Mouse (Mus musculus) liver, postnatal 0 days (tissue): ENCODE measurements around the gene Ppp1r21. TPM values are rescaled to one million over a fixed set of nuclear protein-coding genes. Genes with fewer than 3 reads are reported as not detected.

ENCODE experiments used
- ATAC-seq: fragments of 200-750 bp; cut with Nextera tagmentation; 2 replicates; pipeline ENCODE4 v1.8.0; 2017; ENCODE audit warnings: mild to moderate bottlenecking, moderate library complexity
- DNase-seq: peaks from one replicate; pipeline ENCODE4 v3.0.0-alpha.2; 2016
- H3K27ac ChIP-seq: fragments of 300-500 bp; sonication (generic); 2 replicates; pipeline ENCODE4 v1.5.1; 2014; ENCODE audit warnings: antibody characterized with exemption, moderate library complexity, mild to moderate bottlenecking, low read depth
- H3K27me3 ChIP-seq: fragments of 300-500 bp; sonication (generic); 2 replicates; pipeline ENCODE4 v1.6.1; 2014; ENCODE audit warnings: low read length, control low read depth, mixed read lengths; ENCODE audit not compliant: insufficient read depth
- H3K36me3 ChIP-seq: fragments of 300-500 bp; sonication (generic); replicated peaks from 2 replicates; pipeline ENCODE4 v1.6.1; 2014; ENCODE audit warnings: mild to moderate bottlenecking, control low read depth, low read length, moderate library complexity, mixed read lengths; ENCODE audit not compliant: insufficient read depth
- H3K4me1 ChIP-seq: fragments of 300-500 bp; sonication (generic); 2 replicates; pipeline ENCODE4 v1.6.1; 2014; ENCODE audit warnings: antibody characterized with exemption, mild to moderate bottlenecking, control low read depth; ENCODE audit not compliant: insufficient read depth
- H3K4me2 ChIP-seq: fragments of 300-500 bp; sonication (generic); 2 replicates; pipeline ENCODE4 v1.6.1; 2014; ENCODE audit warnings: low read depth, mild to moderate bottlenecking, low read length, moderate library complexity, mixed read lengths
- H3K4me3 ChIP-seq: fragments of 300-500 bp; sonication (generic); 2 replicates; pipeline ENCODE4 v1.5.1; 2014; ENCODE audit warnings: low read depth, low read length
- H3K9ac ChIP-seq: fragments of 300-500 bp; sonication (generic); replicated peaks from 2 replicates; pipeline ENCODE4 v1.6.1; 2014; ENCODE audit warnings: mild to moderate bottlenecking, moderate library complexity
- H3K9me3 ChIP-seq: fragments of 300-500 bp; sonication (generic); 2 replicates; pipeline ENCODE4 v1.6.1; 2016; ENCODE audit warnings: mild to moderate bottlenecking, control low read depth, low read length, mixed read lengths
- CTCF ChIP-seq: sonication (generic); IDR thresholded peaks from 2 replicates; pipeline ENCODE4 v1.5.1; 2016; ENCODE audit warnings: antibody characterized with exemption, low read depth
- EP300 ChIP-seq: IDR thresholded peaks from 2 replicates; pipeline ENCODE4 v1.6.1; 2016; ENCODE audit warnings: antibody characterized with exemption, low read depth, mild to moderate bottlenecking
- WGBS: fragments of 180-500 bp; shearing (Covaris S2); extraction: QIAGEN DNeasy Blood & Tissue Kit; methylation state at CpG from one replicate; pipeline ENCODE4 v1.1.7; 2014; ENCODE audit not compliant: insufficient replicate concordance; 5-methylcytosine and 5-hydroxymethylcytosine counted together
- polyA plus RNA-seq: library from polyadenylated mRNA; unstranded; fragments of >200 nt; fragmentation: Nextera tagmentation; extraction: Ambion mirVana; gene quantifications from 2 replicates; pipeline ENCODE4 v1.2.1, GENCODE M21; 2015

Gene Ppp1r21
- polyA plus RNA-seq, 1 experiment from 2014 or later = 9.0 TPM

DNA sequence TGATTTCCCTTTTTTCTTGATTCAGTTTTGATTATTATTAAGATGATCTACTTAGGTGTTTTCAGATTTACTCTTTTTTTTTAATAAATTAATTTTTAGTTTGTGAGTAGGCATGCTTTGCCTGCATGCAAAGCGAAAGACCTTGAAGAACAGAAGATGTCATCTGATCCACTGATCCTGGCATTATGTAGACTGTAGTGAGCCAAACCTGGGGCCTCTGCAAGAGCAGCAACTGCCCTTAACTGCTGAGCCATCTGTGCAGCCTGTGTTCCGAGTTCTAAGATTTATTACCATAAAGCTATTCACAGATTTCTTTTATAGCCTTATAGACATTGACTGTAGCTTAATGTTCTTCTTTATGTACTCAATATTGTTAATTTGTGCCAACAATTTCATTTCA lies 76.1 kb downstream of the Ppp1r21 start:
- H3K9me3 ChIP-seq = no peaks in the 10 kb centered on the region
- 84% methylated on average over 2 of the region's 2 CpGs for WGBS
- H3K27me3 ChIP-seq = no peaks in the 10 kb centered on the region
- H3K4me1 ChIP-seq = no peaks in the 10 kb centered on the region
- H3K36me3 ChIP-seq = no peaks in the 10 kb centered on the region
- no peak for ATAC-seq
- TF ChIP-seq EP300 (no peak), CTCF (no peak)
- no peak overlapping the region for H3K27ac ChIP-seq
- no peak overlapping the region for H3K4me2 ChIP-seq
- no peak for DNase-seq
- no peak overlapping the region for H3K9ac ChIP-seq
- no peak overlapping the region for H3K4me3 ChIP-seq

DNA sequence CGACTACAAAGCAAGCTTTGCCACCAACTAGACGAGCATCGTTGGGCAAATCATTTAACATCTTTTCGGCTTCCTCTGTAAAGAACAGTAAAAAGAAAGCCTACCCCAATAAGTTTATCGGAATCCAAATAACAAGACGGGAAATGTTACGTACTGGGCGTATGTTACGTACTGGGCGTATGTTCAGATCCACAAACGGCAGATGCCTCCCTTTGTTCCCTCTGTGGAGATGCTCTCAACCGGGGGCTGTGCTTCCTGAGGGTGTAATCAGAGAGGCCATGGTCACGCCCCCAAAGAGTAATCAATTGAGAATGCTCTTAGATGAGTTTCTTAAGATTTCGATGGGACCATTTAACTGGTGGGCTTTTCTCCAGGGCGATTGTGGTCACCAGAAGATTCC lies 79.4 kb downstream of the Ppp1r21 start:
- H3K9me3 ChIP-seq = no peaks in the 10 kb centered on the region

DNA sequence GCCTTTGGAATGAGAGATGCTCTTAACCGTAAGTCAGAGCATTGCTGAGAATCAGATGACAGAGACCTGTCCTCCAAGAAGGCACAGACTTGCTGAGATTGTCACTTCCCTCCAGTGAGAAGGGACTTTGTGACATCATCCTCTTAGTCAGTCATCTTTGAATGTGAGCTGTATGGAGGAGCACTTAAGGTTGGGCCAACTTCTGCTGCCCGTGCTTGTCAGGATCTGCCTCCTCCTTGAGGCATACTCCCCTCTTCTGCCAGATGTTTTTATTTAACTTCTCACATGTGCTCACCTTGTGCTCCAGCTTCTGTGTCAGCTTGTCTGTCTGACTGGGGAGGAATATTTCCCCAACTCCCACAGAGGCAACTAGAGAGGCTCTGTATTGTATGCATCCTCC lies 81.1 kb downstream of the Ppp1r21 start:
- no peak for DNase-seq

More for the DNA sequence above, 79.4 kb downstream of the Ppp1r21 start:
- no peak for ATAC-seq
- TF ChIP-seq CTCF (no peak), EP300 (no peak)
- H3K4me3 ChIP-seq = no peak overlapping the region
- H3K9ac ChIP-seq = no peak overlapping the region
- no peaks in the 10 kb centered on the region for H3K27me3 ChIP-seq
- H3K4me1 ChIP-seq = 0 out of 2 replicates have a peak, but pooled peaks cover 2% of the 10 kb centered on the region
- no peak for DNase-seq
- 82% methylated on average over 15 of the region's 15 CpGs for WGBS
- no peak overlapping the region for H3K27ac ChIP-seq
- H3K36me3 ChIP-seq = no peaks in the 10 kb centered on the region
- H3K4me2 ChIP-seq = no peak overlapping the region

DNA sequence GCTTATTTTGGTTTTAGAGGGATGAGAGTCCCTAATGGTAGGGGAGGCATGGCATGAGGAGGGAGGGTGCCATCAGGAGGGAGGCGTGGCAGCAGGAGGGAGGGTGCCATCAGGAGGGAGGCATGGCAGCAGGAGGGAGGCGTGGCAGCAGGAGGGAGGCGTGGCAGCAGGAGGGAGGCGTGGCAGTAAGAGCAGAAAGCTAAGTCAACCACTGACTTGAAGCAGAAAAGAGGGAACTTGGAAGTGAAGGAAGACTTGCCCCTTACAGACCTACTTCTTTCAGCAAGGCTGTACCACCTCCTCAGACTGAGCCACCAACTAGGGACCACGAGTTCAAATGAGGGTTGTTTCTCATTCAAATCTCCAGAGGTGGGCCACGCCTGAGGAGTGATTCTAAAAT lies 83.3 kb downstream of the Ppp1r21 start:
- H3K4me2 ChIP-seq = no peak overlapping the region
- TF ChIP-seq CTCF (no peak), EP300 (no peak)
- H3K27me3 ChIP-seq = no peaks in the 10 kb centered on the region
- WGBS = 55% methylated on average over 6 of the region's 6 CpGs
- no peak for ATAC-seq
- H3K27ac ChIP-seq = no peak overlapping the region
- H3K36me3 ChIP-seq = no peaks in the 10 kb centered on the region
- no peak overlapping the region for H3K9ac ChIP-seq
- no peak overlapping the region for H3K4me3 ChIP-seq
- no peak for DNase-seq
- 0 out of 2 replicates have a peak, but pooled peaks cover 2% of the 10 kb centered on the region for H3K4me1 ChIP-seq
- no peaks in the 10 kb centered on the region for H3K9me3 ChIP-seq

More for the DNA sequence above, 81.1 kb downstream of the Ppp1r21 start:
- no peak overlapping the region for H3K4me3 ChIP-seq
- WGBS = 70% methylated on average over 2 of the region's 2 CpGs
- H3K9ac ChIP-seq = no peak overlapping the region
- H3K27me3 ChIP-seq = no peaks in the 10 kb centered on the region
- no peak overlapping the region for H3K4me2 ChIP-seq
- H3K36me3 ChIP-seq = no peaks in the 10 kb centered on the region
- H3K4me1 ChIP-seq = 0 out of 2 replicates have a peak, but pooled peaks cover 2% of the 10 kb centered on the region
- ATAC-seq = no peak
- TF ChIP-seq CTCF (no peak), EP300 (no peak)
- no peaks in the 10 kb centered on the region for H3K9me3 ChIP-seq
- H3K27ac ChIP-seq = no peak overlapping the region

DNA sequence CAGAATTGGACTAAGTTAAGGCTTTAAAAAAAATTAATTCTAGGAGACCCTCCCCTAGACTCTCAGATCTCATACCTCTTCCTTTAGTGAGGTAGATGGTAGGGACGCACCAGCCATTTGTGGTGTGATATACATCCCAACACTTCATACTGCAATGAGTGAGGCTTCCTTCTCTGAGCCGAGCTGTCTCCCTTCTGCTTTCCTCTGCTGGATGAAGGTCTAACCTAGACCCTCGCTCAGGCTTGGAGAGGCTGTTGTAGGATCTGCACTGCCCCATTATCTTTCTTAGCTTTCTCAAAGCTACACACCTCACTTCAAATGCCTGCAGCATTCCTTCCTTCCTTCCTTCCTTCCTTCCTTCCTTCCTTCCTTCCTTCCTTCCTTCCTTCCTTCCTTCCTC lies 83.8 kb downstream of the Ppp1r21 start:
- no peak for ATAC-seq

DNA sequence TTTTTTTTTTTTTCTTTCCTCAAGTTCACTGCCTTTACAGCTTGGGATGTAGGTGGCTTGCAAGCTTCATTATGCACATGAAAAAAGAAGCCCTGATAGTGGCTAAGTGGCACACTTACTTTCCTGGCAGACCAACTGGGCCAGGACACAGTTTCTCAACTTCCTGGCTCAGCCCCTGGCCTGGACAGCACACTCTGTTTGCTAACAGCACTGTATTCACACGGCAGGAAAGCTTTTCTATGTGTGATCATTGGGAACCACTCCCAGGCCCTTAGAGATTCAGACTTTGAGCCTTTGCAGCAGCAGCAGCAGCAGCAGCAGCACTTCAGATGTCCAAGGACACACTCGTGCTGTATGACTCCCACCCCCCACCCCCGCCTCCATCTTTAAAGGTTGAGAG lies 84.3 kb downstream of the Ppp1r21 start:
- Histone ChIP-seq H3K4me3 (no peak overlapping the region), H3K9me3 (no peaks in the 10 kb centered on the region), H3K9ac (no peak overlapping the region), H3K36me3 (no peaks in the 10 kb centered on the region), H3K4me2 (no peak overlapping the region), H3K27me3 (no peaks in the 10 kb centered on the region), H3K4me1 (0 out of 2 replicates have a peak, but pooled peaks cover 2% of the 10 kb centered on the region), H3K27ac (no peak overlapping the region)
- DNase-seq (peak; percentile 36), ATAC-seq (peak; percentile 89)
- no peak for TF ChIP-seq EP300
- no peak for TF ChIP-seq CTCF
- 43% methylated on average over 3 of the region's 3 CpGs for WGBS

More for the DNA sequence above, 83.8 kb downstream of the Ppp1r21 start:
- Histone ChIP-seq H3K27ac (no peak overlapping the region), H3K4me3 (no peak overlapping the region), H3K4me1 (0 out of 2 replicates have a peak, but pooled peaks cover 2% of the 10 kb centered on the region), H3K36me3 (no peaks in the 10 kb centered on the region), H3K27me3 (no peaks in the 10 kb centered on the region), H3K4me2 (no peak overlapping the region), H3K9ac (no peak overlapping the region), H3K9me3 (no peaks in the 10 kb centered on the region)
- WGBS = 76% methylated on average over 3 of the region's 3 CpGs
- DNase-seq = no peak
- TF ChIP-seq EP300 = no peak
- TF ChIP-seq CTCF = no peak

DNA sequence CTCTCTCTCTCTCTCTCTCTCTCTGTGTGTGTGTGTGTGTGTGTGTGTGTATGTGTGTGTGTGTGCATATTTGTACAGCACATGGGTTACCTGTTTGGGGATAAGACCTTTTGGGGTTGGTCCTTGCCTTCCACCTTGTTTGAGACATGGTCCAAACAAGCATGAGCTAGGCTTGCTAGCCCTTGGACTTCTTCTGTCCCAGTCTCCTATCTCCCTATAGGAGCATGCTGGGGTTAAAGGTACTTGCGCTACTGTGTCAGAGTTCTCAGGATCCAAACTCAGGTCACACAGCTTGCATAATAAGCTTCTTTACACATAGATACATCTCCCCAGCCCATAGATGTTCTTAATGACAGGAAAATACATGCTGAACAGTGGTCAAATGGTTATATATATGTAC lies 84.8 kb downstream of the Ppp1r21 start:
- WGBS = 82% methylated on average over 1 of the region's 1 CpGs
- no peak overlapping the region for H3K4me3 ChIP-seq
- no peak for DNase-seq
- H3K4me1 ChIP-seq = 0 out of 2 replicates have a peak, but pooled peaks cover 2% of the 10 kb centered on the region
- H3K27me3 ChIP-seq = no peaks in the 10 kb centered on the region
- H3K4me2 ChIP-seq = no peak overlapping the region
- no peaks in the 10 kb centered on the region for H3K36me3 ChIP-seq
- no peak for ATAC-seq
- no peak overlapping the region for H3K9ac ChIP-seq
- no peaks in the 10 kb centered on the region for H3K9me3 ChIP-seq
- TF ChIP-seq CTCF = no peak
- TF ChIP-seq EP300 = no peak
- no peak overlapping the region for H3K27ac ChIP-seq
